Comparison of ENCODE assay signal across 14 mouse cellular contexts in genomic region chr2:75633381-75633780, GRCm38 (mm10). TPM values are rescaled to one million over a fixed set of nuclear protein-coding genes. Genes with fewer than 3 reads are reported as not detected.
DNase-seq lines count a peak whose midpoint lies in the region; ATAC-seq lines count a peak whose summit lies in the region.
"Had no signal": no experiment of that assay in that cellular context is flagged by ENCODE, and none has a peak within 500 bp of the region (broad histone marks: within the 10 kb centered on the region; RNA-seq: fewer than 3 reads in every experiment).

No protein-coding gene starts in this region.

- no peak overlapping the region for H3K4me2 ChIP-seq in intestine, embryonic 16.5 days (ENCODE audit: low read depth, low read length)
- H3K4me2 ChIP-seq: hindbrain, embryonic 13.5 days had no signal

- H3K27ac ChIP-seq in intestine, embryonic 16.5 days (ENCODE audit: low read length) = no peak overlapping the region; the same call in 1 of the 2 replicates
- H3K27ac ChIP-seq: hindbrain, embryonic 13.5 days had no signal

- H3K4me3 ChIP-seq in intestine, embryonic 16.5 days (ENCODE audit: low read length) = no peak overlapping the region
- H3K4me3 ChIP-seq: erythroblast, embryonic 14.5 days; hindbrain, embryonic 13.5 days; megakaryocyte, embryonic 14.5 days had no signal

- DNase-seq in ES-CJ7 (ENCODE audit: low read depth, low spot score) = peak; percentile 81
- peak; percentile 46 to 78 for DNase-seq in kidney, postnatal 25 days
- peak; percentile 43 for DNase-seq in lung, postnatal 25 days (ENCODE audit: low spot score)
- DNase-seq in cerebellum, postnatal 14 days = no peak
- no peak for DNase-seq in cerebellum, postnatal 25 days
- DNase-seq: adrenal gland, adult 2 months; cerebellum, adult 8-10 months had no signal

- H3K4me1 ChIP-seq in intestine, embryonic 16.5 days (ENCODE audit: control insufficient read depth, insufficient read depth, low read length) = peaks cover 8% of the 10 kb centered on the region
- H3K4me1 ChIP-seq: hindbrain, embryonic 13.5 days had no signal

- H3K9ac ChIP-seq in intestine, embryonic 16.5 days (ENCODE audit: low read depth, low read length) = no peak overlapping the region
- H3K9ac ChIP-seq: hindbrain, embryonic 13.5 days had no signal

- ATAC-seq in intestine, embryonic 16.5 days = peak; percentile 32; the same call in 1 of the 2 replicates
- no peak for ATAC-seq in megakaryocyte-erythroid progenitor cell, adult 5-6 weeks (replicated peaks; ENCODE audit: low FRiP score, low TSS enrichment, poor library complexity, severe bottlenecking)
- ATAC-seq: CD4-positive, CD25-positive, alpha-beta regulatory T cell, adult 4 months; Patski had no signal

- no peaks in the 10 kb centered on the region for H3K27me3 ChIP-seq in intestine, embryonic 16.5 days (replicated peaks; ENCODE audit: control insufficient read depth, insufficient read depth, low read length)
- H3K27me3 ChIP-seq: hindbrain, embryonic 13.5 days; megakaryocyte, embryonic 14.5 days; Patski had no signal

- H3K36me3 ChIP-seq in intestine, embryonic 16.5 days (ENCODE audit: control insufficient read depth, insufficient read depth, low read length) = no peaks in the 10 kb centered on the region
- H3K36me3 ChIP-seq: hindbrain, embryonic 13.5 days had no signal

- WGBS in intestine, embryonic 16.5 days = 53% methylated on average over 6 of the region's 6 CpGs

- H3K9me3 ChIP-seq in intestine, embryonic 16.5 days (ENCODE audit: control insufficient read depth, low read length) = no peaks in the 10 kb centered on the region
- H3K9me3 ChIP-seq: hindbrain, embryonic 13.5 days; megakaryocyte, embryonic 14.5 days had no signal

RNA-seq across cellular contexts. Expression of gene Hnrnpa3, which starts 25.7 kb away (rescaled TPM):
- polyA plus RNA-seq in intestine, embryonic 16.5 days (2015; fragmentation: Nextera tagmentation; extraction: Ambion mirVana) = 215 and 254 TPM in 2 replicates
- total RNA-seq in megakaryocyte-erythroid progenitor cell, adult 5-6 weeks (2014; fragmentation: Nextera tagmentation) = 791 and 833 TPM in 2 replicates
- 389 and 460 TPM in 2 replicates for total RNA-seq in megakaryocyte-erythroid progenitor cell, adult 5-6 weeks (2017)

Comparison
In these comparisons a context has a peak if more than half of its experiments do, and no peak if none do; other contexts are left out.
1. DNase-seq: peak in ES-CJ7 (single experiment), kidney, postnatal 25 days (2 of 2) and lung, postnatal 25 days (single experiment); none in cerebellum, postnatal 14 days (0 of 2) and cerebellum, postnatal 25 days (0 of 2).